Mouse (Mus musculus) CH12.LX (cell line): ENCODE measurements around the gene Cntfr.

Source experiments
- CTCF ChIP-seq, 2 experiments: IDR thresholded peaks in 1 of 2; conservative IDR thresholded peaks in 1 of 2; 2 replicates each; pipeline ENCODE4 v1.5.1; 2011 to 2012; ENCODE audit warnings: low read depth in 2 of 2, low read length in 2 of 2, improper control_type of control experiment in 1 of 2, inconsistent platforms in 1 of 2, mild to moderate bottlenecking in 1 of 2, moderate library complexity in 1 of 2
- ELF1 ChIP-seq: IDR thresholded peaks from 2 replicates; pipeline ENCODE4 v1.6.1; 2014; ENCODE audit warnings: low read depth, mild to moderate bottlenecking, inconsistent platforms, low read length, improper control_type of control experiment
- EP300 ChIP-seq: IDR thresholded peaks from 2 replicates; pipeline ENCODE4 v1.6.1; 2011; ENCODE audit warnings: low read length, improper control_type of control experiment
- KAT2A ChIP-seq: IDR thresholded peaks from 2 replicates; pipeline ENCODE4 v1.6.1; 2012; ENCODE audit warnings: low read length, improper control_type of control experiment, inconsistent platforms; ENCODE audit not compliant: insufficient replicate concordance
- MAFK ChIP-seq: IDR thresholded peaks from 2 replicates; pipeline ENCODE4 v1.6.1; 2011; ENCODE audit warnings: low read length, improper control_type of control experiment; ENCODE audit not compliant: insufficient replicate concordance
- NELFE ChIP-seq: IDR thresholded peaks from 2 replicates; pipeline ENCODE4 v1.6.1; 2011; ENCODE audit warnings: low read depth, low read length, improper control_type of control experiment
- POLR2A ChIP-seq: IDR thresholded peaks from 2 replicates; pipeline ENCODE4 v1.6.1; 2011; ENCODE audit warnings: low read depth, mild to moderate bottlenecking, improper control_type of control experiment, low read length
- RCOR1 ChIP-seq: conservative IDR thresholded peaks from 2 replicates; pipeline ENCODE4 v1.6.1; 2012; ENCODE audit warnings: low read depth, mild to moderate bottlenecking, inconsistent platforms, low read length, improper control_type of control experiment
- TBP ChIP-seq: conservative IDR thresholded peaks from 2 replicates; pipeline ENCODE4 v1.6.1; 2011; ENCODE audit warnings: low read depth, low read length, improper control_type of control experiment
- ZC3H11A ChIP-seq: IDR thresholded peaks from 2 replicates; pipeline ENCODE4 v1.6.1; 2012; ENCODE audit warnings: low read depth, mild to moderate bottlenecking, inconsistent platforms, low read length, improper control_type of control experiment

DNA sequence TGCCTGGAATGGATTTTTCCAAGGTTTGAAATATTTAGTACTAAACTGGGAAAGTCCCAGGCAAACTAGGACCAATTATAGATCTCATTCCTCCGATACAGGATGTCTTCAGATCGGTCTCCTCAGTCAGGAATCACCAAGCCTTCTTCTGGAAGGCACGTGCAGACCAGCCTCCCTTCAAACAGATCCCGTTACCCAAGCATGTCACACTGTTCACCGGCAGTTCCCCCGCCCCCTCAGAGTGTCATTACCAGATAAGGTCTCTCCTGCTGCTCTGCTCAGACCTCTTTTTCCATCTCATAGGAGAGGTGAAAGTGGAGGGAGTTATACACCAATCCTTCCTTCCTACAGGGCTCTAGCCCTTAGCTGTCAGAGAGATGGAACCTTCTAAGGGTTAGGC, 43.2 kb downstream of the Cntfr start:
- no peak for TF ChIP-seq EP300
- TF ChIP-seq CTCF (conservative IDR thresholded peaks at IDR 0.05 in 1 of 2, IDR thresholded peaks at IDR 0.05 in 1 of 2; ENCODE audit: low read depth in 2 of 2, low read length in 2 of 2), result no peak
- TF ChIP-seq POLR2A, result no peak
- TF ChIP-seq MAFK, result no peak
- TF ChIP-seq ELF1, result no peak
- TF ChIP-seq KAT2A, result no peak
- no peak for TF ChIP-seq TBP
- no peak for TF ChIP-seq NELFE
- no peak for TF ChIP-seq ZC3H11A
- TF ChIP-seq RCOR1, result no peak
